Mouse (Mus musculus) midbrain, embryonic 12.5 days (tissue): ENCODE results near the gene Tpst1. TPM values are rescaled to one million over a fixed set of nuclear protein-coding genes. Genes with fewer than 3 reads are reported as not detected.

Source experiments
- ATAC-seq: fragments of 200-750 bp; cut with Nextera tagmentation; 2 replicates; pipeline ENCODE4 v1.8.0; 2017; ENCODE audit warnings: low read depth, moderate TSS enrichment, moderate library complexity; ENCODE audit not compliant: low FRiP score
- H3K27ac ChIP-seq: fragments of 300-500 bp; sonication (generic); replicated peaks from 2 replicates; pipeline ENCODE4 v1.5.1; 2016; ENCODE audit warnings: mild to moderate bottlenecking
- H3K27me3 ChIP-seq: fragments of 300-500 bp; sonication (generic); 2 replicates; pipeline ENCODE4 v1.6.1; 2016; ENCODE audit warnings: mild to moderate bottlenecking
- H3K36me3 ChIP-seq: fragments of 300-500 bp; sonication (generic); 2 replicates; pipeline ENCODE4 v1.6.1; 2016
- H3K4me1 ChIP-seq: fragments of 300-500 bp; sonication (generic); 2 replicates; pipeline ENCODE4 v1.6.1; 2016
- H3K4me2 ChIP-seq: fragments of 300-500 bp; sonication (generic); replicated peaks from 2 replicates; pipeline ENCODE4 v1.6.1; 2016; ENCODE audit warnings: mild to moderate bottlenecking, moderate library complexity
- H3K4me3 ChIP-seq: fragments of 300-500 bp; sonication (generic); 2 replicates; pipeline ENCODE4 v1.5.1; 2016; ENCODE audit warnings: mild to moderate bottlenecking
- H3K9ac ChIP-seq: fragments of 300-500 bp; sonication (generic); replicated peaks from 2 replicates; pipeline ENCODE4 v1.6.1; 2016; ENCODE audit warnings: mild to moderate bottlenecking, moderate library complexity
- H3K9me3 ChIP-seq: fragments of 300-500 bp; sonication (generic); 2 replicates; pipeline ENCODE4 v1.6.1; 2016; ENCODE audit warnings: mild to moderate bottlenecking
- WGBS: fragments of 180-500 bp; shearing (Covaris S2); methylation state at CpG from one replicate; pipeline ENCODE4 v1.1.7; 2016; 5-methylcytosine and 5-hydroxymethylcytosine counted together
- polyA plus RNA-seq: library from polyadenylated mRNA; unstranded; fragments of >200 nt; fragmentation: Nextera tagmentation; extraction: Ambion mirVana; gene quantifications from 2 replicates; pipeline ENCODE4 v1.2.1, GENCODE M21; 2016

Gene Tpst1
- polyA plus RNA-seq, 1 experiment from 2014 or later: 65.9 TPM

GRCm38 (mm10) chr5:130184193-130184856 is 111.2 kb downstream of the Tpst1 start:
- H3K4me3 ChIP-seq: no peak overlapping the region
- no peak overlapping the region for H3K4me2 ChIP-seq
- H3K9me3 ChIP-seq: no peaks in the 10 kb centered on the region
- H3K27ac ChIP-seq: no peak overlapping the region
- H3K9ac ChIP-seq: no peak overlapping the region
- H3K27me3 ChIP-seq: no peaks in the 10 kb centered on the region
- H3K36me3 ChIP-seq: 0 out of 2 replicates have a peak, but pooled peaks cover 7% of the 10 kb centered on the region
- ATAC-seq: no peak
- WGBS: 93% methylated on average over 9 of the region's 9 CpGs
- H3K4me1 ChIP-seq: 0 out of 2 replicates have a peak, but pooled peaks cover 4% of the 10 kb centered on the region

DNA sequence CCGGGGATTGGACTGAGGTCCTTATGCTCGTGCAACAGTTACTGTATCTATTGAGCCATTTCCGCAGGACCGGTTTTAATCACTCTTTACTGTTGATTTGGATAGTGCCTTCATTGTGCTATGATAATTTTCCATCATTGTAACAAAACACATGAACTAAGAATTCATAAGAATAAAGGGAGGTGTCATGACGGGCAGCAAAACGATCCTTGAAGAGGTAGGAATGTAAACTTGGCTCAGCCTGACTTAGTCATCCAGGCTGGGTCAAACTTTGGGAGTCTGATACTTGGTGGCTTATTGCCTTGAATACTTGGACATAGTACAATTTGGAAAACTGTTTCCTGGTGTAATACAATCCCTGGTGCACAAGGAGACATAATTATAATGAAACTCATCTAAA is 112.2 kb downstream of the Tpst1 start:
- H3K4me2 ChIP-seq: no peak overlapping the region
- 0 out of 2 replicates have a peak, but pooled peaks cover 4% of the 10 kb centered on the region for H3K4me1 ChIP-seq
- no peak for ATAC-seq
- H3K4me3 ChIP-seq: no peak overlapping the region
- no peak overlapping the region for H3K9ac ChIP-seq
- H3K27ac ChIP-seq: no peak overlapping the region
- peaks cover 17% of the 10 kb centered on the region for H3K36me3 ChIP-seq
- H3K9me3 ChIP-seq: no peaks in the 10 kb centered on the region
- H3K27me3 ChIP-seq: no peaks in the 10 kb centered on the region
- WGBS: 91% methylated on average over 6 of the region's 6 CpGs

Other genes with a start within 250 kb of the Tpst1 start
- gene Sumf2, start 226.3 kb upstream of the Tpst1 start, polyA plus RNA-seq: 47.9 and 50.8 TPM in 2 replicates
- 747 and 763 TPM in 2 replicates for gene Chchd2, start 185.9 kb upstream of the Tpst1 start, polyA plus RNA-seq
- gene Zbed5, start 177.6 kb upstream of the Tpst1 start, polyA plus RNA-seq: 7.9 and 9.1 TPM in 2 replicates
- 0.18 and 0.22 TPM in 2 replicates for gene Phkg1, start 174.8 kb upstream of the Tpst1 start, polyA plus RNA-seq
- 6.2 and 9.8 TPM in 2 replicates for gene Nupr1l, start 164.8 kb upstream of the Tpst1 start, polyA plus RNA-seq
- gene Vkorc1l1, start 131.4 kb upstream of the Tpst1 start, polyA plus RNA-seq: 40.7 and 41.8 TPM in 2 replicates
- 25.3 and 29.7 TPM in 2 replicates for gene Gusb, start 70.3 kb upstream of the Tpst1 start, polyA plus RNA-seq
- gene Asl, start 44.1 kb upstream of the Tpst1 start, polyA plus RNA-seq: 26.5 and 29.1 TPM in 2 replicates
- gene Crcp, start 44.0 kb upstream of the Tpst1 start, polyA plus RNA-seq: 59.4 and 66.5 TPM in 2 replicates
- gene Kctd7, start 71.5 kb downstream of the Tpst1 start, polyA plus RNA-seq: 8.3 and 9.3 TPM in 2 replicates
- gene Rabgef1, start 98.5 kb downstream of the Tpst1 start, polyA plus RNA-seq: 33.1 and 36.9 TPM in 2 replicates
- gene Tmem248, start 143.8 kb downstream of the Tpst1 start, polyA plus RNA-seq: 33.1 and 34.1 TPM in 2 replicates
- 70.5 and 73.7 TPM in 2 replicates for gene Sbds, start 182.2 kb downstream of the Tpst1 start, polyA plus RNA-seq
- 28.6 and 30.4 TPM in 2 replicates for gene Tyw1, start 182.3 kb downstream of the Tpst1 start, polyA plus RNA-seq